Mouse (Mus musculus): ENCODE data around the gene Rnase4. TPM values are rescaled to one million over a fixed set of nuclear protein-coding genes. Genes with fewer than 3 reads are reported as not detected.

The Rnase4 gene
- 10.7 and 13.3 TPM in 2 replicates for polyA plus RNA-seq (2012; rRNA removed)

DNA sequence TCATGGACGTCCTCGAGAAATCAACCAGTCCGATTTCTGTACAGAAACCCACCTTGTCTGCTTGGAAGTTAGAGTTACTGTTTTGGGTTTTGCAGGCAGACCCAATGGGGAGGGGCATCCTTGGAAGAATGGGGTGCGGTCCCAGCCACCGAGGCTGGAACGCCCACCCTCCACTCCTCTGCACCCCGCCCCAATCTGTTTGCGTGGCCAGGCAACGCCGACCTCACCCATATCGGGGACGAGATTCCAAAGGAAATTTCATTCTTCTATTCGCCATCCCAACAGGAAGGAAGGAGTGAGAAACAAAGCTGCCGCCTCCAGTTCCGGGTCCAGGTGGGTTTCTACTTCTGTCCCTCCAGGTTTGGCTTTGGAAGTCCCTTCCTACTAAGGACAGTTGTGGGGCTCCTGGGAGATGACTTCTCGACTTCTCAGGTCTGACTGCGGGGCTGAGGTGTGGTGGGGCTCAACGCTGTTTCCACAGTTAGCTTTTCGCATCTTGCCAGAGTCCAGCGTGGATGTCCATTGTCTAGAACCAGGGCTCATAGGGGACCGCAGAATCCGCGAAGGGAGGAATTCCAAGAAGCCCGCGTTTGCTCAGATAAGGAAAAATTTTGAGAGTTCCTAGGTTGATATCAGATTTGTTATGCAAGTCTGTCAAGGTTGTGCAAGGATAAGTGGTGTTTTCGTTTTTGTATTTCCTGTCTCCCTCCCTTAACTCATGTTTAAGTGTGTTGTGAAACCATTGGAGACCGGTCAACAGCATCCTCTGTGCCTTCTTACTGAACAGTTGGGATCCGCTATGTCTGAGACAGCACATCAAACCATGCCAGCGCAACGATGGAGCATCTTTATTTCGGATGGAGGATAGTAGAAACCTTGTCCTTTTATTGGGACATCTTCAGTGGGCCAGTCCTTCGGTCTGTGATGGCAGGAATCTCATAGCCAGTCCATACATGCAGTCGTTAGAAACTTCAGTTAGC, at the start of gene Rnase4, which contains the start of gene Ang:
Rnase4 (plus strand) TSS at position 157 of the 980 bp plus-strand sequence.
Ang (plus strand) TSS at position 230 of the 980 bp plus-strand sequence.

DNA sequence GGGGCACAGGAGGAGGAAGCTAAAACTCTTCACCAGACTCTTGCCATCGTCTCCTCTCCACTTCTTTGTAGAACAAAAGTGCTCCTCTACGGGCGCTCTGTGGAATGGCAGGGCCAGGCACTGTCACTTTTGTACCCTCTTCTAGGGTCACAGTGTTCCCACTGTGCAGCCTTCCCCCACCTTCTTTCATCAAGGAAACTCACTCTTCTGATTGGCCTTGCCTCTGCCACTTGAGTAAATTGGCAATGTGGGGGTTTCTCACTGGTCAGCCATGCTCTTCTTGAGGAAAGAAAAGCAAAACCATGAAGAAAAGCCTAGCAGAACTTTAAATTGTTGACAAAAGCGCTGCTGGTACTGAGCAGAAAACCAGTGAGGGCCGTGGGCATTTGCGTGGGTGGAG, 49.1 kb upstream of the Rnase4 start, which contains the start of gene Rnase9:
Rnase9 (minus strand) TSS at position 101 of the 400 bp plus-strand sequence.

DNA sequence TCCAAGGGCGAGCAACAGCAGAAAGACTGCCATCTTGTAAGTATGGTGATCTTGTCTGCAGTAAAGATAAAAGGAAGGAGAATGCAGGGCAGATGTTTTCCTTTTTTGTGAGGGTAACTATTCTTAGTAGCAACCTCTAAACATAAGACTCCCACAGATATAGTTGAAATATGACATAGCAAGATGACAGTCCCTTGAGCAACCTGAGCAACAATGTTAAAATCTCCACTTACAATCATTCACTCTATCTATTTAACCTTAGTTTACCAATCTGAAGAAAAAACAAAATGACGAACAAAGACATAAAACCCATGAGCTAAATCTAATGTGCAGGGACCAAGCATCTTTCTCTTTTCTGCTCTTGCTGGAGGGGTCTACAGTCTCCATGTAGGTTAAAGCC, 40.8 kb upstream of the Rnase4 start, which contains the start of gene Rnase11:
Rnase11 (minus strand) TSS at position 101 of the 400 bp plus-strand sequence.

DNA sequence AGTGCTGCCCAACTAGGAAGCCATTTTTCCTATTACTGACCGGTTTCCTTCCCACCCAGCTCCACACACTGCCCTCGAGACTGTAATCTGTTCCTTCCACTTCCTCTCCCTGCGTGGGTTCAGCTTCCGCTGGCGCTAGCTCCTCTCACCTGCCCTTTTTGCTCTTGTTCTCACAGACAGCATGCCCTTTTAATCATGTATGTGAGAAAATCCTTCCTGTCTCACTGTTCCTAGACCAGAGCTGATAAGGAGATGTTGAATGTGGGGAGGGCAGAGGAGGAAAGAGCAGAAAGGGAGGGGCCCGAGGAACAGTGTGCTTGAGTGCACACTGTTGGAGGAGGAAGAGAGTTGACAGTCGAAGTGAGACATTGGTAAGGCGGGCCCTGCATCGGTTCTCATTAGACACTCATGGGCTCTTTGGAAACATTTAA, 33.5 kb upstream of the Rnase4 start, which contains the start of gene Rnase12:
Rnase12 (minus strand) TSS at position 261 of the 431 bp plus-strand sequence.

DNA sequence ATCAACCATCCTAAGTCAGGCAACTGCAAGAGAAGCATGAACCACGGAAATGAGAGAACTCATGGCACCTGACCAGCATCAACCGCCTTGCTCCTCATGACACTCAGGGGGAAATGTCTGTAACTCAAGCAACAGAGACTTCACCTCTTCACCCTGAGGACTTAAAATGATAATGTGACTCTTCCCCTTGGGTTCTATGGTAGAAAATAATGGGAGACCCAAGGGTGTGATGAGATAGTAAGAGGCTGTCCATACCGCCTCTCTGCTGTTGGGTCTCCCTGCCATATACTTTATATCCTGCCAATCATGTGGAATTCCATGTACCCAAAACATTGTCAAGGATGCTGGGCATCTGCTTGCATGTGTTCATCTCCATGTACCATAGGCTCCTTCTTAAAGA, 16.5 kb upstream of the Rnase4 start, which contains the start of gene Olfr750:
Olfr750 (minus strand) TSS at position 101 of the 400 bp plus-strand sequence.

DNA sequence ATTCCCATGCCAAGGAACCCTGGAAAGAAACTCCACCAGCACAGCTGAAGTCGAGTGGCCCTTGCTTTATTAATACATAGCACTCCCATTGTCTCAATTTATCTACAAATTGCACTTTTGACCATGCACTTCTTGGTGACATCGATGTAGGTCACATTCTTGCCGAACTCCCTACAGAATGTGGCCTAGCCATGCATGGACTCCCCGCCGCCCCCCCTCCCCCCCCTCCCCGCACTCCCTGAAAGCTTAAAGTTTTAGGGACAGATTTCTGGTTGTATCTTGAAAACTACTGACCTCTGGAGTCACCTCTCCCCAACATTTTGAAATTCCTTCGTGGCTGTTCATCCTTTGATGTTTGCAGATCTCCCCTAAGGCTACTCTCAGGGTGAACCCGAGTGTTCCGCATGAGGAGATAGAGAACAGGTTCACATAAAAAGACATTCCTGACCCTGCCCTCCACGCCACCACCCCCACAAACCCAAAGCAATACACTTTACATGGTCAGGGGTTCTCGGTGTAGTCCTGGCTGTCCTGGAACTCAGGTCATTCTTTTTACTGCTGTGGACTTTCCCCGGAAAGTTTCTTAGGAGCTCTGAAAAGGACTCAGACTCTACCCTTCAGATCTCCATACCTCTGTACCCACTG, 23.2 kb downstream of the Rnase4 start, which contains the start of gene Eddm3b:
Eddm3b (plus strand) TSS at position 511 of the 645 bp plus-strand sequence.

DNA sequence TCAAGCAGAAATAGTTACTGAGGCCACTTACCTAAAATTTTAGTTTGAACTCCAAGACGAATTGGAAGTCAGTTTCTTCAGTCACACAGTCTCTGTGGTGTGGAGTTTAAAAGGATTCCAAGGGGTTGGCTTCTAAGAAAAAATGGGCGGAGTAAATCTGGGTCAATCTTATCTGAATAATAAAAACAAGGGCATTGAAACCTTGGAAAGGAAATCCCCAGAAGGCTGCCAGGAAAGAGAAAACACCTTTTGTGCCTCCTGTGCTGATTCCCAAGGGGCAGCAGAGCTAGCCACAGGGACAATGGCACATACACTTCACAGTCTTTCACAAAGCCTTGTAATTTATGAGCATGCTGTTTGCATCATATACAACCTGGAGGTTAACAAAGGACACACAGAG, 55.8 kb downstream of the Rnase4 start, which contains the start of gene Rnase1:
Rnase1 (minus strand) TSS at position 101 of the 400 bp plus-strand sequence.

Other genes starting within 250 kb of the Rnase4 start
- gene Tep1, start 220.5 kb upstream of the Rnase4 start, polyA plus RNA-seq (2012; rRNA removed) = 2.2 and 3.4 TPM in 2 replicates
- gene Klhl33, start 193.6 kb upstream of the Rnase4 start, polyA plus RNA-seq (2012; rRNA removed) = 0.16 and 0.18 TPM in 2 replicates
- gene Osgep, start 166.2 kb upstream of the Rnase4 start, polyA plus RNA-seq (2012; rRNA removed) = 36.9 and 37.6 TPM in 2 replicates
- 52.4 and 58.5 TPM in 2 replicates for gene Apex1, start 166.1 kb upstream of the Rnase4 start, polyA plus RNA-seq (2012; rRNA removed)
- gene Pip4p1, start 160.2 kb upstream of the Rnase4 start, polyA plus RNA-seq (2012; rRNA removed) = 22.8 and 28.6 TPM in 2 replicates
- gene Pnp, start 160.0 kb upstream of the Rnase4 start, polyA plus RNA-seq (2012; rRNA removed) = 75.3 and 96.8 TPM in 2 replicates
- gene Gm49342, start 146.6 kb upstream of the Rnase4 start, polyA plus RNA-seq (2012; rRNA removed) = 58.6 and 74.1 TPM in 2 replicates
- gene Pnp2, start 135.1 kb upstream of the Rnase4 start, polyA plus RNA-seq (2012; rRNA removed) = 9.7 and 10.4 TPM in 2 replicates
- gene Rnase10, start 83.3 kb upstream of the Rnase4 start, polyA plus RNA-seq (2012; rRNA removed) = 0.02 TPM in 1 of 2 replicates, not detected in the other
- gene Rnase9, start 49.2 kb upstream of the Rnase4 start, polyA plus RNA-seq (2012; rRNA removed) = not detected in 2 replicates
- not detected in 2 replicates for gene Rnase11, start 40.9 kb upstream of the Rnase4 start, polyA plus RNA-seq (2012; rRNA removed)
- gene Rnase12, start 33.4 kb upstream of the Rnase4 start, polyA plus RNA-seq (2012; rRNA removed) = 0.86 and 0.90 TPM in 2 replicates
- gene Olfr750, start 16.6 kb upstream of the Rnase4 start, polyA plus RNA-seq (2012; rRNA removed) = not detected in 2 replicates
- 3.7 and 3.9 TPM in 2 replicates for gene Ang, start 73 bp downstream of the Rnase4 start, polyA plus RNA-seq (2012; rRNA removed)
- gene Eddm3b, start 23.3 kb downstream of the Rnase4 start, polyA plus RNA-seq (2012; rRNA removed) = not detected in 2 replicates
- gene Rnase6, start 32.8 kb downstream of the Rnase4 start, polyA plus RNA-seq (2012; rRNA removed) = 1.9 and 2.8 TPM in 2 replicates
- gene Rnase1, start 55.7 kb downstream of the Rnase4 start, polyA plus RNA-seq (2012; rRNA removed) = 0.03 and 0.05 TPM in 2 replicates
- gene Rnase2b, start 71.2 kb downstream of the Rnase4 start, polyA plus RNA-seq (2012; rRNA removed) = not detected in 2 replicates
- gene Ang2, start 108.1 kb downstream of the Rnase4 start, polyA plus RNA-seq (2012; rRNA removed) = not detected in 2 replicates
- not detected in 2 replicates for gene Ear14, start 112.3 kb downstream of the Rnase4 start, polyA plus RNA-seq (2012; rRNA removed)
- not detected in 2 replicates for gene Rnase2a, start 165.0 kb downstream of the Rnase4 start, polyA plus RNA-seq (2012; rRNA removed)